Mouse (Mus musculus) granulocyte monocyte progenitor cell, adult 5-6 weeks (primary cell): Measurements from ENCODE around the gene Orc6. TPM values are rescaled to one million over a fixed set of nuclear protein-coding genes. Genes with fewer than 3 reads are reported as not detected.

Experiments used
- total RNA-seq, 2 experiments: library from RNA; stranded (forward) in 1 of 2; stranded (reverse) in 1 of 2; fragments of 200-712, 200-1000 nt in 1 of 2; fragments of >200 nt in 1 of 2; fragmentation: Nextera tagmentation in 1 of 2; gene quantifications; 2 replicates each; pipeline ENCODE4 v1.2.3; 2014 to 2017

Gene Orc6
- total RNA-seq, 2 experiments from 2014 or later, result 96.0 to 99.3 TPM

Other genes starting within 250 kb of the Orc6 start
- 11.6 and 13.5 TPM in 2 replicates for gene Fbxw9, start 239.6 kb upstream of the Orc6 start, total RNA-seq (2014; fragmentation: Nextera tagmentation)
- 4.1 and 5.9 TPM in 2 replicates for gene Fbxw9, start 239.6 kb upstream of the Orc6 start, total RNA-seq (2017)
- not detected in 2 replicates for gene Gm5741, start 231.7 kb upstream of the Orc6 start, total RNA-seq (2014; fragmentation: Nextera tagmentation)
- gene Gm5741, start 231.7 kb upstream of the Orc6 start, total RNA-seq (2017), result not detected in 2 replicates
- 42.0 and 66.5 TPM in 2 replicates for gene Dhps, start 227.9 kb upstream of the Orc6 start, total RNA-seq (2014; fragmentation: Nextera tagmentation)
- gene Dhps, start 227.9 kb upstream of the Orc6 start, total RNA-seq (2017), result 19.6 and 30.1 TPM in 2 replicates
- gene Wdr83os, start 218.9 kb upstream of the Orc6 start, total RNA-seq (2014; fragmentation: Nextera tagmentation), result 189 and 191 TPM in 2 replicates
- 36.6 and 47.4 TPM in 2 replicates for gene Wdr83os, start 218.9 kb upstream of the Orc6 start, total RNA-seq (2017)
- 56.2 and 81.8 TPM in 2 replicates for gene Wdr83, start 218.3 kb upstream of the Orc6 start, total RNA-seq (2014; fragmentation: Nextera tagmentation)
- 23.3 and 32.8 TPM in 2 replicates for gene Wdr83, start 218.3 kb upstream of the Orc6 start, total RNA-seq (2017)
- 91.4 and 110 TPM in 2 replicates for gene Man2b1, start 216.4 kb upstream of the Orc6 start, total RNA-seq (2014; fragmentation: Nextera tagmentation)
- 52.9 and 83.5 TPM in 2 replicates for gene Man2b1, start 216.4 kb upstream of the Orc6 start, total RNA-seq (2017)
- gene Zfp791, start 176.5 kb upstream of the Orc6 start, total RNA-seq (2014; fragmentation: Nextera tagmentation), result not detected in 2 replicates
- gene Zfp791, start 176.5 kb upstream of the Orc6 start, total RNA-seq (2017), result not detected in 2 replicates
- not detected in 2 replicates for gene Cks1brt, start 147.7 kb upstream of the Orc6 start, total RNA-seq (2014; fragmentation: Nextera tagmentation)
- not detected in 2 replicates for gene Cks1brt, start 147.7 kb upstream of the Orc6 start, total RNA-seq (2017)
- gene Olfr371, start 73.6 kb upstream of the Orc6 start, total RNA-seq (2014; fragmentation: Nextera tagmentation), result not detected in 2 replicates
- not detected in 2 replicates for gene Olfr371, start 73.6 kb upstream of the Orc6 start, total RNA-seq (2017)
- 72.7 and 83.0 TPM in 2 replicates for gene Vps35, start 170 bp downstream of the Orc6 start, total RNA-seq (2014; fragmentation: Nextera tagmentation)
- gene Vps35, start 170 bp downstream of the Orc6 start, total RNA-seq (2017), result 108 and 149 TPM in 2 replicates
- gene Mylk3, start 86.7 kb downstream of the Orc6 start, total RNA-seq (2014; fragmentation: Nextera tagmentation), result 0.60 and 1.4 TPM in 2 replicates
- 1.6 and 1.9 TPM in 2 replicates for gene Mylk3, start 86.7 kb downstream of the Orc6 start, total RNA-seq (2017)
- gene 4921524J17Rik, start 133.2 kb downstream of the Orc6 start, total RNA-seq (2014; fragmentation: Nextera tagmentation), result 11.2 and 25.9 TPM in 2 replicates
- 38.7 and 52.3 TPM in 2 replicates for gene 4921524J17Rik, start 133.2 kb downstream of the Orc6 start, total RNA-seq (2017)
- 3.1 and 5.7 TPM in 2 replicates for gene Gpt2, start 192.9 kb downstream of the Orc6 start, total RNA-seq (2014; fragmentation: Nextera tagmentation)
- gene Gpt2, start 192.9 kb downstream of the Orc6 start, total RNA-seq (2017), result 4.3 and 4.6 TPM in 2 replicates